21 mouse cellular contexts compared by ENCODE assay signal in the genomic region with DNA sequence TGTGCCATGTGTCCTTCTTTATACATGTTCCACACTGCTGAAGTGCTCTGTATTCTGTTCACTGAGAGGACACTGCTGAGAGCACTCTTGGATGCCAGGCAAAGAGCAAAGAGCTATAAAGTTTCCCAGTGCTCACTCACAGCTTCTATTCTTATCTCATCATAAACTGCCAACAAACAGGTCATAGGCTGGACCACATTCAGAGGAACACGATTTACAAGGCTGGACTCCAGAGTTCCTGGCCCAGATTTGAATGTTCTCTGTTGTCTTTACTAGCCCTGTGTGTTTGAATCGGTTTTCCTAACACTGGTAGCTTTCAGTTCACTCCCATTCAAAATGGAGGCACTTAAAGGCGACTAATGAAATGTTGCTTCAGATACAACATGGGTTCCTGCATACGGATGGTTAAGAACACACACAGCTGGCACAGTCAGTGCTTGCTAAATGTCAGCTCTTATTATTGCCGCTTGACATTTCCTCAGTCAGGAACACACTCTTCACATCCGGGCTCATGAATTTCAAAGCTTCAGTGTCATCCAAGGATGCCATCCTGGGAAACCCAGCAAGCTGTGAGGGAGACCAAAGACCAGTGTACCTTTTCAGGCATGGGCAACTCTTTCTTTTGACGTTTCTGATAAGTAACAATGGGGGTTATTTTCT.
DNase-seq lines count a peak whose midpoint lies in the region; ATAC-seq and TF ChIP-seq lines count a peak whose summit lies in the region.
"Had no signal": no experiment of that assay in that cellular context is flagged by ENCODE, and none has a peak within 500 bp of the region (broad histone marks: within the 10 kb centered on the region; RNA-seq: fewer than 3 reads in every experiment).

No protein-coding gene starts in this region.

- no peak for ATAC-seq in forebrain, postnatal 0 days
- ATAC-seq: liver, embryonic 12.5 days had no signal

- no peaks in the 10 kb centered on the region for H3K27me3 ChIP-seq in forebrain, postnatal 0 days (ENCODE audit: insufficient read depth, low read length)
- H3K27me3 ChIP-seq: heart, embryonic 12.5 days; hindbrain, embryonic 12.5 days; kidney, embryonic 15.5 days; limb, embryonic 13.5 days; liver, embryonic 12.5 days; midbrain, embryonic 12.5 days; stomach, embryonic 15.5 days had no signal

- peak; percentile 78 for DNase-seq in gastrocnemius, adult 18-20 months (ENCODE audit: low spot score)
- DNase-seq in gastrocnemius, postnatal 4 days (ENCODE audit: low spot score in 2 of 2): no peak
- peak; percentile 0 for DNase-seq in left cerebral cortex, postnatal 4 days
- no peak for DNase-seq in left cerebral cortex, postnatal 36 days (ENCODE audit: low spot score in 2 of 2)
- DNase-seq in gastrocnemius, adult 8-10 months (ENCODE audit: low spot score in 2 of 2): peak; percentile 33 to 54
- peak; percentile 50 for DNase-seq in retina, embryonic 14.5 days (ENCODE audit: low spot score)
- no peak for DNase-seq in forebrain, postnatal 0 days
- DNase-seq in ovary, postnatal 14 days (ENCODE audit: low spot score): no peak
- DNase-seq: adrenal gland, postnatal 25 days; cerebellum, adult 11 months; kidney, adult 11 months; kidney, postnatal 36 days; thymus, postnatal 25 days had no signal

- no peak overlapping the region for H3K27ac ChIP-seq in forebrain, postnatal 0 days (ENCODE audit: low read depth, low read length)
- H3K27ac ChIP-seq: forebrain, embryonic 10.5 days; hindbrain, embryonic 12.5 days; kidney, embryonic 15.5 days; limb, embryonic 13.5 days; liver, embryonic 12.5 days; midbrain, embryonic 12.5 days; stomach, embryonic 15.5 days had no signal

- H3K9me3 ChIP-seq in forebrain, postnatal 0 days (ENCODE audit: low read length): no peaks in the 10 kb centered on the region
- H3K9me3 ChIP-seq: forebrain, embryonic 10.5 days; heart, embryonic 12.5 days; hindbrain, embryonic 12.5 days; kidney, embryonic 15.5 days; limb, embryonic 13.5 days; liver, embryonic 12.5 days; midbrain, embryonic 12.5 days; stomach, embryonic 15.5 days had no signal

- H3K4me3 ChIP-seq in forebrain, postnatal 0 days (ENCODE audit: low read depth, low read length): no peak overlapping the region
- H3K4me3 ChIP-seq: forebrain, embryonic 10.5 days; heart, embryonic 12.5 days; hindbrain, embryonic 12.5 days; kidney, embryonic 15.5 days; limb, embryonic 13.5 days; liver, embryonic 12.5 days; midbrain, embryonic 12.5 days; stomach, embryonic 15.5 days had no signal

- H3K4me1 ChIP-seq in forebrain, postnatal 0 days (ENCODE audit: insufficient read depth): no peaks in the 10 kb centered on the region
- H3K4me1 ChIP-seq: forebrain, embryonic 10.5 days; heart, embryonic 12.5 days; hindbrain, embryonic 12.5 days; kidney, embryonic 15.5 days; limb, embryonic 13.5 days; liver, embryonic 12.5 days; midbrain, embryonic 12.5 days; stomach, embryonic 15.5 days had no signal

- no peak overlapping the region for H3K4me2 ChIP-seq in forebrain, postnatal 0 days (ENCODE audit: low read depth)
- H3K4me2 ChIP-seq: heart, embryonic 12.5 days; hindbrain, embryonic 12.5 days; kidney, embryonic 15.5 days; limb, embryonic 13.5 days; liver, embryonic 12.5 days; midbrain, embryonic 12.5 days; stomach, embryonic 15.5 days had no signal

- 66% methylated on average over 7 of the region's 7 CpGs for WGBS in forebrain, postnatal 0 days

- H3K36me3 ChIP-seq in forebrain, postnatal 0 days (ENCODE audit: insufficient read depth): no peaks in the 10 kb centered on the region
- H3K36me3 ChIP-seq: forebrain, embryonic 10.5 days; heart, embryonic 12.5 days; hindbrain, embryonic 12.5 days; kidney, embryonic 15.5 days; limb, embryonic 13.5 days; liver, embryonic 12.5 days; midbrain, embryonic 12.5 days; stomach, embryonic 15.5 days had no signal

- TF ChIP-seq CTCF in forebrain, postnatal 0 days (IDR thresholded peaks at IDR 0.05; ENCODE audit: low read depth): no peak

- H3K9ac ChIP-seq in forebrain, postnatal 0 days: no peak overlapping the region
- H3K9ac ChIP-seq: heart, embryonic 12.5 days; hindbrain, embryonic 12.5 days; kidney, embryonic 15.5 days; limb, embryonic 13.5 days; liver, embryonic 12.5 days; midbrain, embryonic 12.5 days; stomach, embryonic 15.5 days had no signal

- intact Hi-C loops in left cerebral cortex, postnatal 4 days (cut with DNase I): no loop called here
- intact Hi-C loops in left cerebral cortex, postnatal 36 days (cut with DNase I): no loop called here

Comparison
In these comparisons a context has a peak if more than half of its experiments do, and no peak if none do; other contexts are left out.
1. DNase-seq: peak in gastrocnemius, adult 18-20 months (single experiment), left cerebral cortex, postnatal 4 days (single experiment), gastrocnemius, adult 8-10 months (2 of 2) and retina, embryonic 14.5 days (single experiment); none in gastrocnemius, postnatal 4 days (0 of 2), left cerebral cortex, postnatal 36 days (0 of 2), forebrain, postnatal 0 days (single experiment) and ovary, postnatal 14 days (single experiment).